Mouse (Mus musculus) urinary bladder, postnatal 36 days (tissue): Measurements from ENCODE around the gene Cacng1.

Source experiments
- DNase-seq, 2 experiments: peaks; one replicate each; pipeline ENCODE4 v3.0.0; 2022; ENCODE audit warnings: low spot score in 2 of 2, mixed read lengths in 1 of 2

Cacng1 gene

DNA sequence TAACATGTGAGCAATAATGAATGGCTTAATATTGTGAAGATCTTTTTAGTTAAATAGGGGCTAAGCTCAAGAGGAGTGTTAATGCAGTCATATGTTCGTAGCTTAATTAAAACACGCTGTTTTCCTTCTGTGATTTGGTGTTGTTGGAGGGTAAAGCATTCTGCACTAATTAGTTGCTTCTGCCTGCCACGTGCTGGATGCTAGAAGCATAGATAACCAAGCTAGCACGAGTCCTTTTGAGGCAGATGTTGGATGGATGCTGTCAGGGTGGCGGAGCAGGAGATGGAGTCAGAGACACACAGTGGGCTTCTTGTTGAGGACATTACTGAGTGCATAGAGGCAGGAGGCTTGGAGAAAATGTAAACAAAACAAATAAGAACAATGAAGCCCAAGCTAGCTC, 59.2 kb downstream of the Cacng1 start:
- DNase-seq, result no peak

DNA sequence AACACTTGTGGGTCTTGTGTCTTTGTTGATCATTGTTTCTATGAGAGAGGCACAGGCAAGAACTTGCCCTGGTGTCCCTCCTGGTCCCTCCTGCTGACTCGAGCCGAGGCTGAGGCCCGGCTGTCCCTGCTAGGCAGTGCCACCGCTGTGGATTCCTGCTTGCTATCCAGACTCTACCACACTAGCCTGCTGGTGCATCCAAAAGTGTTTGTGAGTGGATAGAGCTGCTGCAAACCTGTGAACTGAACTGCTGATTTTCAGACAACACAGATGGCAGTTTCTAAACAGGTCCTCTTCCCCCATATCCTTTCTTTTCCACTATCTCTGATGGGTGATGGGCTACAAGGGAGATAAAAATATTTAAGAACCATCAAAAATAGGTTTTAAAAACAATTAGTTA, 60.8 kb downstream of the Cacng1 start:
- no peak for DNase-seq
